Mouse (Mus musculus): ENCODE measurements around the gene Cyp2d11. TPM values are rescaled to one million over a fixed set of nuclear protein-coding genes. Genes with fewer than 3 reads are reported as not detected.

Cyp2d11 gene
- polyA plus RNA-seq, 1 experiment from 2014 or later, result not detected

DNA sequence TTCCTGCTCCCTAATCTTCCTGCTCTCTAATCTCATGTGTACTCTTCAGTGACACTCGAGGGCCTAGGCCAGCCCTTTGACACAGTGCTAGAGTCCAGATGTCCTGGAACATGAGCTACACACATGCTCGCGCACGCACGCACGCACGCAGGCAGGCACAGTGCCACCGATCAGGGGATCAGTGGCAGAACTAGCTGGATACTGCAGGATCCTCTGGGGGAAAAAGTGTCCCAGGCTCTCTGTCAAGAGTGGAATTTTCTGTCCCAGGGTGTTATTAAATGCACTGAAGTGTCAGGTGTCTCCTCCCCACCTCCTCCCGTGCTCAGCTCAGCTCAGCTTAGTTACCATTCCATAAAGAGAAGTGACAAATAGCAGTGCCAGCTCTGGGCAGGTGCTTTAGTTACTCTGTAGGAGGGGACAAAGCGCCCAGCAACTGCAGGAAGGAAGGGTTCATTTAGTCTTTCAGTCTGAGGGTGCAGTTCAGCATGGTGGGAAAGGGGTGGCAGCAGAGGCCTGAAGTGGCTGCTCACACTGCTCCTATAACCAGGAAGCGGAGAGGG, 32.3 kb downstream of the Cyp2d11 start:
- Histone ChIP-seq H3K4me3 (no peak overlapping the region), H3K9me3 (replicated peaks) (no peaks in the 10 kb centered on the region), H3K27me3 (no peaks in the 10 kb centered on the region), H3K9ac (no peak overlapping the region), H3K4me2 (replicated peaks) (no peak overlapping the region), H3K36me3 (no peaks in the 10 kb centered on the region), H3K4me1 (no peaks in the 10 kb centered on the region), H3K27ac (no peak overlapping the region)
- WGBS, result 79% methylated on average over 11 of the region's 11 CpGs
- ATAC-seq (ENCODE audit: low FRiP score), result no peak

DNA sequence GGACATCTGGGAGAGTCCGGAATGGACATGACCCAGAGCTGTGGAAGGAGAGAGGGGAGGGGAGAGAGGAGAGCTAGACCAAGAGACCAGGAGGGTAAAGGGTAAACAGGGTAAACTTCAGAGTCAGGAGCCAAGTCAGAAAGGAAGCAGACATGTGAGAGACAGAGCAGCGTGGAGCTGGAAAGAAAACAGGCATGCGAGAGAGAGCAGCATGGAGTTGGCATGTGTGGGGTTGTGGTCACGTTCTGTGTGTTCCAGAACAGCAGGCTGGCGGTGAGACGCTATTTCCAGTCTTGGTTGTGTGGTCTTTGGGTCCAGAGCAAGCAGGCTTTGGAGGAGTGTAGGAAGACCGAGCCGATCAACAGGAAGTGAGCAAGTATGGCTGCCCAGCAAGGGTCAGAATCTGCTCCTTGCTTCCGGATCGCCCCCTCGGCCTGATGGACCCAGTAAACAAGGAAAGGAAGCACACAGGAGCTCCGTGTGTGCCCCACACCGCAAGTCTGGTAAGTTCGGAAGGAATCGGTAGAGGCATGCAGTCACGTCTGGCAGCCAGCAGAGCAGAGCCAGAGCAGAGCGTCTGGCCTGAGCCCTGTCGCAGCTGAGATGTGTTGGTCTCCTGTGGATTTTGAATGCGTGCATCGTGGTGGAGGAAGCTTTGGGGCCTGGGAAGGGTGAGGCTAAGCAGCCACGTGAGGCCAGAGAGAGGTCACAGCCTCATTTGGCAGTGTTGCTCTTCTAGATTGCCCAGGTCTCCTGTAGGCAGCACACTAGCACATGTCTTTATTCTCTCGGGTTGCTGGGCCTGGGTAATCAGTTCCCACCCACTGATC, 35.2 kb downstream of the Cyp2d11 start:
- Histone ChIP-seq H3K4me2 (replicated peaks) (no peak overlapping the region; the same call in 1 of the 2 replicates), H3K4me1 (peaks cover 4% of the 10 kb centered on the region), H3K9ac (no peak overlapping the region), H3K9me3 (replicated peaks) (no peaks in the 10 kb centered on the region), H3K4me3 (no peak overlapping the region), H3K27me3 (no peaks in the 10 kb centered on the region), H3K36me3 (no peaks in the 10 kb centered on the region), H3K27ac (no peak overlapping the region)
- no peak for ATAC-seq (ENCODE audit: low FRiP score)
- WGBS, result 64% methylated on average over 22 of the region's 22 CpGs

DNA sequence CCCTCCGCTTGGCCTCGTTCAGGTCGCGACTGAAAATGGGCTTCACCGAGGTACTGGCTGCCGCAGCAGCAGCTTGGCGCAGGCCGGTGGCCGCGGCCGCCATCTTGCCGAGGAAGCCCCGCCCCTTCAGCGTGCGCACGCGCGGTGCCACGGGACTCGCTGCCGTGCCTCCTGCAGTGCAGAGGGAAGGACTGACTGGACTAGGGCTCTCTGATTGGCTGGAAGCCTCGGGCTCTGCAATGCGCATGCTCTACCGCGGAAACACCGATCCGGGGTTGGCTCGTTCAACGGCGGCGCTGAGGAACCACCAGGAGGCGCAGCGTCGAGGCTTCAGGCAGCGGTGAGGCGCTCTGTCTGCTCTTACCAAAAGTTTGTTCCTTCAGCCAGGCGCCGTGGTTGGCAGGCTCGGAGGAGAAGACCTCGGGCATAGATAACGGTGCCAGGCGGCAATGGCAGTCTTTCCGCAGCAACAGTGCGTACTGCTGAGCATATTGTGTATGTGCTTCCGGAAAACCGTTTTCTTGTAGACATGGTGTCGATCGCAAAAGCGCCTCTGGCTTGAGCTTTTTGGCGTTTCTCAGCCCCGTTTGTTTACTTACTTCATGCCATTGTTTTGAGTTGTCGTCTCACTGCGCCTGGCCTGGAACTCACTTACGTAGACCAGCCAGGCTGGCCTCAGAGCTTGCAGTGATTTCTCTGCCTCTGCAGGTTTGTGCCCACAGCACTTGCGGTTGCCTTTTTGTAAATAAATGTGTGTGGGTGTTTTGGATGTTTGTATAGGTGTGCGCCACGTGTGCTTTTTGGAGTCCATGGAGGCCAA, 39.5 kb downstream of the Cyp2d11 start, which contains the start of gene Ndufa6:
TSS of gene Ndufa6 (minus strand) at position 197 of the 820 bp plus-strand sequence.
- Histone ChIP-seq H3K27ac (peak within 1 kb of the TSS; percentile 90), H3K9me3 (replicated peaks) (no peaks in the 10 kb centered on the region), H3K36me3 (peaks cover 18% of the 10 kb centered on the region), H3K27me3 (no peaks in the 10 kb centered on the region), H3K4me2 (replicated peaks) (peak within 1 kb of the TSS; percentile 90), H3K4me3 (peak within 1 kb of the TSS; percentile 70), H3K4me1 (peaks cover 22% of the 10 kb centered on the region), H3K9ac (peak within 1 kb of the TSS; percentile 89)
- 2% methylated on average over 53 of the region's 57 CpGs for WGBS
- ATAC-seq (ENCODE audit: low FRiP score), result peak; percentile 99

DNA sequence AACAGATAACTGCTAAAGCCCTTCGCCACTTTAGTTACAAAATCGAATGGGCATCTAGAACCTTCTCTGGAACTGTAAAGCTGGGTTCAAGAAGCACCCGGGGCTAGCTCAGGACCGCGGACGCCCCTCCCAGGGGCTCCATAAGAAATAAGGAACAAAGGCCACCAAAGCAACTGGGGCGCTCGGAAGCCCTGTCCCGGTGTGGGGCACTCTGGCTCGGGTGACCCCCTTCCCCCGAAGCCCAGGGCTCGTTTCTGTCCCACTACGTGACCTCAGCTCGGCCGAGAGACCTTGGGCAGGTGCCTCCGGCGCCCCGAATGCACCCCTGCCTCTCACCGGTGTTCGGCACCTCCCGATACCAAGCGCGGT, 40.1 kb downstream of the Cyp2d11 start:
- H3K4me1 ChIP-seq, result peaks cover 22% of the 10 kb centered on the region
- 2% methylated on average over 23 of the region's 23 CpGs for WGBS
- no peaks in the 10 kb centered on the region for H3K9me3 ChIP-seq (replicated peaks)
- peak overlapping the region; percentile 89 for H3K9ac ChIP-seq
- H3K27ac ChIP-seq, result peak overlapping the region; percentile 90
- H3K36me3 ChIP-seq, result peaks cover 24% of the 10 kb centered on the region
- ATAC-seq (ENCODE audit: low FRiP score), result peak; percentile 66; the same call in 1 of the 2 replicates
- H3K4me3 ChIP-seq, result peak overlapping the region; percentile 70
- H3K27me3 ChIP-seq, result no peaks in the 10 kb centered on the region
- H3K4me2 ChIP-seq (replicated peaks), result peak overlapping the region; percentile 90

GRCm38 (mm10) chr15:82353078-82353744, 40.6 kb downstream of the Cyp2d11 start:
- Histone ChIP-seq H3K27ac (peak overlapping the region; percentile 90; the same call in 1 of the 2 replicates), H3K4me1 (peaks cover 22% of the 10 kb centered on the region), H3K9me3 (replicated peaks) (no peaks in the 10 kb centered on the region), H3K4me2 (replicated peaks) (peak overlapping the region; percentile 90), H3K4me3 (peak overlapping the region; percentile 70), H3K9ac (peak overlapping the region; percentile 89), H3K36me3 (peaks cover 29% of the 10 kb centered on the region), H3K27me3 (no peaks in the 10 kb centered on the region)
- 32% methylated on average over 14 of the region's 14 CpGs for WGBS
- no peak for ATAC-seq (ENCODE audit: low FRiP score)

- 90% methylated on average over 3 of the region's 3 CpGs for WGBS
- H3K4me3 ChIP-seq, result no peak overlapping the region
- no peak overlapping the region for H3K4me2 ChIP-seq (replicated peaks)
These were observed 42.3 kb downstream of the Cyp2d11 start for GRCm38 (mm10) chr15:82351480-82351879.

GRCm38 (mm10) chr15:82350349-82350748, 43.5 kb downstream of the Cyp2d11 start:
- WGBS, result 88% methylated on average over 4 of the region's 4 CpGs
- H3K36me3 ChIP-seq, result peaks cover 36% of the 10 kb centered on the region
- H3K9me3 ChIP-seq (replicated peaks), result no peaks in the 10 kb centered on the region
- H3K27me3 ChIP-seq, result no peaks in the 10 kb centered on the region
- H3K4me2 ChIP-seq (replicated peaks), result no peak overlapping the region
- ATAC-seq (ENCODE audit: low FRiP score), result no peak
- H3K4me1 ChIP-seq, result peaks cover 35% of the 10 kb centered on the region
- no peak overlapping the region for H3K27ac ChIP-seq
- H3K9ac ChIP-seq, result no peak overlapping the region
- H3K4me3 ChIP-seq, result no peak overlapping the region

More at GRCm38 (mm10) chr15:82351480-82351879, 42.3 kb downstream of the Cyp2d11 start:
- Histone ChIP-seq H3K36me3 (peaks cover 36% of the 10 kb centered on the region), H3K9ac (no peak overlapping the region), H3K9me3 (replicated peaks) (no peaks in the 10 kb centered on the region), H3K27ac (no peak overlapping the region), H3K4me1 (peaks cover 35% of the 10 kb centered on the region), H3K27me3 (no peaks in the 10 kb centered on the region)
- ATAC-seq (ENCODE audit: low FRiP score), result no peak

GRCm38 (mm10) chr15:82348999-82349341, 44.9 kb downstream of the Cyp2d11 start:
- Histone ChIP-seq H3K27ac (no peak overlapping the region), H3K27me3 (no peaks in the 10 kb centered on the region), H3K36me3 (peaks cover 36% of the 10 kb centered on the region), H3K4me1 (peaks cover 31% of the 10 kb centered on the region), H3K9me3 (replicated peaks) (no peaks in the 10 kb centered on the region), H3K4me3 (no peak overlapping the region), H3K4me2 (replicated peaks) (no peak overlapping the region), H3K9ac (no peak overlapping the region)
- no peak for ATAC-seq (ENCODE audit: low FRiP score)
- 91% methylated on average over 2 of the region's 2 CpGs for WGBS

DNA sequence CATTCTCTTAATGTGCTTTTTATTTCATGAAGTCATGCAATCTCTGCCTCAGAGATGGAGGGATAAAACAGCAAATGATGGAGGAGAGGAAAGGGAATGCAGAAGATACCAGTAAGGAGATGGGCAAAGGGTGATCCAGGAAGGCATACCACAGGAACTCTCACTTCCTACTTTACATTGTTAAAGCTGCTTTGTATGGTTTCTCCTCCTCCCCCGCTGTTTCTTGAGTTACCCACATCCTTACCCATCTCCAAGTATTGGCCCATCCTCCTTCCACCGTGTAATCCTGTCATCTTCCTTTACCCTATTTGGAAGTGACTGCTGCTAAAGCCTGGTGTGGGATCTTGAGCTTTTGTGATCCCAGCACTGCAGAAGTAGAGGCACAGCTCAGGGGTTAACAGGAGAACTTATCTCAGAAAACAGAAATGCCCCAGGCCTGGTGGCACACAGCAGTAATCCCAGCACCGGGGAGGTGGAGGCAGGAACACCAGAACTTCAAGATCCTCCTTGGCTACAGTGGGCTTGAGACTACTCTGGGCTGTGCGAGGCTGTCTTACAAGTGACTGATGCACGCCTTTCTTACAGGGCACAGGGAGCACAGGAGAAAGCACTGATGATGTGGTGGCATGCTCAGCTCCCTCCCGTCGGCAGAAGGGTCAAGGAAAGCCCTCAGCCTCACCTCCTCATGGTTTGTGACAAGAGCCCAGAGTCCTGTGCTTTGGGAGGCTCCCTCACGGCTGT, 45.4 kb downstream of the Cyp2d11 start:
- Histone ChIP-seq H3K9me3 (replicated peaks) (no peaks in the 10 kb centered on the region), H3K4me3 (no peak overlapping the region), H3K36me3 (peaks cover 36% of the 10 kb centered on the region), H3K27me3 (no peaks in the 10 kb centered on the region), H3K9ac (no peak overlapping the region), H3K27ac (no peak overlapping the region), H3K4me2 (replicated peaks) (no peak overlapping the region), H3K4me1 (peaks cover 30% of the 10 kb centered on the region)
- ATAC-seq (ENCODE audit: low FRiP score), result no peak
- 88% methylated on average over 8 of the region's 8 CpGs for WGBS

- Histone ChIP-seq H3K27ac (no peak overlapping the region), H3K9ac (no peak overlapping the region), H3K9me3 (replicated peaks) (no peaks in the 10 kb centered on the region), H3K4me2 (replicated peaks) (no peak overlapping the region), H3K4me1 (peaks cover 24% of the 10 kb centered on the region), H3K27me3 (no peaks in the 10 kb centered on the region), H3K36me3 (peaks cover 36% of the 10 kb centered on the region), H3K4me3 (no peak overlapping the region)
- no peak for ATAC-seq (ENCODE audit: low FRiP score)
- 93% methylated on average over 12 of the region's 12 CpGs for WGBS
These were observed 46.0 kb downstream of the Cyp2d11 start for GRCm38 (mm10) chr15:82347852-82348251.

DNA sequence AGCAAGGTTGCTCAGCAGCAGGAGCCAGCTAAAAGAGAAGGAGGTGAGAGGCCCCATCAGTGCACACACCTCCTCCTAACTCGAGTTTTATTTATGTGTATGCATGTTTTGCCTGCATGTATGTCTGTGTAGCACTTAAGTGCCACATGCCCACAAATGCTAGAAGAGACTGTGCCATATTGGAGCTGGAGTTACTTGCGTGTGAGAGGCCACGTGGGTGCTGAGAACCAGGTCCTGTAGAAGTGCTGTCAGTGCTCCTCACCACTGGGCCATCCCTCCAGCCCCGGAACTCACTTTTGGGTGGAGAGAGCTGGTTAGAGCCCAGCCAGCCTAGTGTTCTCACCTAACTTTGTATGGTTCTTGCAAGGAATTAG, 46.5 kb downstream of the Cyp2d11 start:
- H3K9me3 ChIP-seq (replicated peaks), result no peaks in the 10 kb centered on the region
- H3K9ac ChIP-seq, result peak overlapping the region; percentile 68; the same call in 1 of the 2 replicates
- peaks cover 36% of the 10 kb centered on the region for H3K36me3 ChIP-seq
- H3K27ac ChIP-seq, result no peak overlapping the region
- peak overlapping the region; percentile 64 for H3K4me3 ChIP-seq
- no peaks in the 10 kb centered on the region for H3K27me3 ChIP-seq
- WGBS, result 80% methylated on average over 4 of the region's 4 CpGs
- no peak for ATAC-seq (ENCODE audit: low FRiP score)
- H3K4me1 ChIP-seq, result peaks cover 21% of the 10 kb centered on the region
- H3K4me2 ChIP-seq (replicated peaks), result peak overlapping the region; percentile 69

Measured in hindbrain, embryonic 12.5 days (tissue).